Mouse (Mus musculus) mouse trophoblast stem cell (cell line): ENCODE data around the gene B3gat3.
"Not testable (repeated sequence)": the region's sequence is repeated elsewhere in the genome, so short reads cannot be mapped to it uniquely, and the experiment has no call there.

Source experiments
- in situ Hi-C, 2 experiments: fragments of 300-500 bp; cut with MseI, MboI; formaldehyde crosslinking; loops; 2 replicates in 1 of 2; 3 replicates in 1 of 2; pipeline ENCODE4 v1.15.1; 2025

The B3gat3 gene

GRCm38 (mm10) chr19:8920073-8920736, at the start of gene B3gat3:
B3gat3 (plus strand) TSS chr19:8920374.
- in situ Hi-C loops, result no loop called here

GRCm38 (mm10) chr19:8870381-8870780, 49.8 kb upstream of the B3gat3 start:
- in situ Hi-C loops, result not testable (repeated sequence)

GRCm38 (mm10) chr19:8870838-8871237, 49.3 kb upstream of the B3gat3 start:
- in situ Hi-C loops, result no loop called here

DNA sequence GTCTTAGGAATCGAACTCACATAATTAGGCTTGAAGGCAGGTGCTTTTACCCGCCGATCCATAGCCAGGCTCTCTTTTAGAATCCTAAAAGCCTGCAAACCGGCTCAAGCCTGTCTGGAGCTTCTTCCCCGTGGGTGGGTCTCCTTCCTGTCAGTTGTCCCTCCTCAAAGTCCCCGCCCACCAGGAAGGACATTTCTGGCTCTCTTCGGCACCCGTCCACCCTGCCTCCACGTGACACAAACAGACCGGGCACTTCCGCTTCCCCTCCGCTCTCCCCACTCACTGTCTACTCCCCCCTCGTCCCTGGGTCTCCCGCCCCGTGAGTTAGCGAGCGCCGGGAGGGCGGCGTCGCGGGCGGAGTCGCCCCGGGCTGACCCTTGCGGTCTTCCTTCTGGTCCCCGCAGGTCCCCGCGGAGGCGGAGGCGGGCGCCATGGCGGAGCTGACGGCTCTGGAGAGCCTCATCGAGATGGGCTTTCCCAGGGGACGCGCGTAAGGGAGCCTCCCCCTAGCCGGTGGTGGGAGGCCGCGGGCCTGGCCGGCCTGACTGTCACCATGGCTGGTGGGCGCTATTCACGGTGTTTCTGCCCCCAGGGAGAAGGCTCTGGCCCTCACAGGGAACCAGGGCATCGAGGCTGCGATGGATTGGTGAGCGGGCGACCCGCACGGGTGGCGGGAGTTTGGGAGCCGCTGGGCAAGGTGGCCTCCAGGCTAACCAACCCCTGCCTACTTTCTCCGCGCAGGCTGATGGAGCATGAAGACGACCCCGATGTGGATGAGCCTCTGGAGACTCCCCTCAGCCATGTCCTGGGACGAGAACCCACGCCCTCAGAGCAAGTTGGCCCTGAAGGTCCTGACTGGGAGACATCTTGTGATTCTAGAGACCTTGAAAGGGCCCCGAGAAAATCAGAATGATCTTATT, 48.6 kb upstream of the B3gat3 start, which contains the start of gene Ubxn1:
Gene Ubxn1, plus strand, starts transcription at position 230 of the 920 bp plus-strand sequence.
- in situ Hi-C loops, result no loop called here

- in situ Hi-C loops, result no loop called here
Measured at GRCm38 (mm10) chr19:8872266-8872840, 47.8 kb upstream of the B3gat3 start.

DNA sequence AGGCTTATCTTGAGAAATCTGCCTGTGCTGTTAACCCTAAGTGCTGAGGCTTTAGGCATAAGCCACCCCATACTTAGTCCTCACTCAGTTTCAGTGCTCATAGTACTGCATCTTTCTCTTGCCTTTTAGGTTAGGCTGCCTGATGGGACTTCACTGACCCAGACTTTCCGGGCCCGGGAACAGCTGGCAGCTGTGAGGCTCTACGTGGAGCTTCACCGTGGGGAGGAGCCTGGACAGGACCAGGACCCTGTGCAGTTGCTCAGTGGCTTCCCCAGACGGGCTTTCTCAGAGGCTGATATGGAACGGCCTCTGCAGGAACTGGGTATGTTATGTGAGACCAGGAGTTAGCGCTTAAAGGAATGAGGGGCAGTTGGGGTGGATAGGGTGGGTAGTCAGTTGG, 45.1 kb upstream of the B3gat3 start:
- in situ Hi-C loops, result no loop called here

GRCm38 (mm10) chr19:8880311-8881033, 39.7 kb upstream of the B3gat3 start, which contains the start of gene Uqcc3:
Uqcc3 (minus strand) TSS chr19:8880923.
- in situ Hi-C loops, result no loop called here

DNA sequence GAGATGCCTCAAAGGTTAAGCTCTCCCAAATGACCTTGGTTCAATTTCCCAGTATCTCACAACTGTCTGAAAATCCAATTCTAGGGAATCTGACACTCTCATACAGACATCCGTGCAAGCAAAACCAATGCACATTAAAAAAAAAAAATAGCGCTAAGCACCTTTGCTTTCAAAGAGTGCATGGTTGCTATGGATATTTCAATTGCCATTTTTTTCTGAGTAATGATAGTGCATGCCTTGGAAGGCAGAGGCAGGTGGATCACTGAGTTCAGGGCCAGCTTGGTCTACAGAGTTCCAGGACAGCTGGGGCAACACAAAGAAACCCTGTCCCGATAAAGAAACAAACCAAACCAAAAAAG, 39.2 kb upstream of the B3gat3 start:
- in situ Hi-C loops, result no loop called here

GRCm38 (mm10) chr19:8883616-8884015, 36.6 kb upstream of the B3gat3 start, which contains the start of the genes Lbhd1 and Gm49403:
Lbhd1 (plus strand) TSS chr19:8883732.
Gm49403 (plus strand) TSS chr19:8883930.
- in situ Hi-C loops, result no loop called here

- in situ Hi-C loops, result no loop called here
Measured at GRCm38 (mm10) chr19:8886916-8887584, 33.1 kb upstream of the B3gat3 start.

DNA sequence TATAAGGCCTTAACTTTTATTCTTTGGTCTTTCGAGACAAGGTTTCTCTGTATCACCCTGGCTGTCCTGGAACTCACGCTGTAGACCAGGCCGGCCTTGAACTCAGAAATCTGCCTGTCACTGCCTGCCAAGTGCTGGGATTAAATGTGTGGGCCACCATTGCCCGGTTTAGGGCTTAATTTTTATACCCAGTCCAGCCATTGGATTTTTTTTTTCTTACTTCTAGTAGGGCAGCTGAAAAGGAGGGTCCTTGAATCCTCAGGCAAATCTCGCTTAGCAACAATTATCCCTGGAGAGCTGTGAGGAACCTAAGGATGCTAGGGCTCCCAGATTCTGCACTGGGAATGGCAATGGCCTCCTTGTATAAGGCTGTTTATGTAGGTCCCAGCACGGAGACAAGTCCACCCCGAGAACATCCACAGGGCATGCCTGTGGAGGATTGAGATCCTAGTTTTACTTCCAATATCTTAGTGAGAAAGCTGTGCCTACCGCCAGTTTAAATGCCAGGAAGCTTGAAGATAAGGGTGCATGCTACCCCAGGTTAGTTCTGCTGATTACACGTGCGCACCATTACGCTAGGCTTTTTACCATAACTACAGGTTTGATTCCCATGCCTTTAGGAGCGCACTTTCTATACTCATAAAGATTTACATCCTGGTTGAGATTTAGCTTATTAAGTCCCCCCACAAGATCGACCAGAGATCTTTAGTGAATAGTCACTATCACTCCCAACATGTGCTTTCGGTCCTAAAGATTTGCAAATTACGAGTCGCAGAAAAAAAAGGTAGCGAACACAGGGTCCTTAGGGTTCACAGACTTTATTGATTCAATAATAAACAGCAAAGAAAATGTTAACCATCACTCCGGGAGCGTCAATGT, 32.4 kb upstream of the B3gat3 start:
- in situ Hi-C loops, result no loop called here

GRCm38 (mm10) chr19:8888511-8889385, 31.4 kb upstream of the B3gat3 start, which contains the start of the genes 1810009A15Rik and Gm49416:
1810009A15Rik (plus strand) TSS chr19:8888853.
Gm49416 (plus strand) TSS chr19:8888926.
- in situ Hi-C loops, result no loop called here

DNA sequence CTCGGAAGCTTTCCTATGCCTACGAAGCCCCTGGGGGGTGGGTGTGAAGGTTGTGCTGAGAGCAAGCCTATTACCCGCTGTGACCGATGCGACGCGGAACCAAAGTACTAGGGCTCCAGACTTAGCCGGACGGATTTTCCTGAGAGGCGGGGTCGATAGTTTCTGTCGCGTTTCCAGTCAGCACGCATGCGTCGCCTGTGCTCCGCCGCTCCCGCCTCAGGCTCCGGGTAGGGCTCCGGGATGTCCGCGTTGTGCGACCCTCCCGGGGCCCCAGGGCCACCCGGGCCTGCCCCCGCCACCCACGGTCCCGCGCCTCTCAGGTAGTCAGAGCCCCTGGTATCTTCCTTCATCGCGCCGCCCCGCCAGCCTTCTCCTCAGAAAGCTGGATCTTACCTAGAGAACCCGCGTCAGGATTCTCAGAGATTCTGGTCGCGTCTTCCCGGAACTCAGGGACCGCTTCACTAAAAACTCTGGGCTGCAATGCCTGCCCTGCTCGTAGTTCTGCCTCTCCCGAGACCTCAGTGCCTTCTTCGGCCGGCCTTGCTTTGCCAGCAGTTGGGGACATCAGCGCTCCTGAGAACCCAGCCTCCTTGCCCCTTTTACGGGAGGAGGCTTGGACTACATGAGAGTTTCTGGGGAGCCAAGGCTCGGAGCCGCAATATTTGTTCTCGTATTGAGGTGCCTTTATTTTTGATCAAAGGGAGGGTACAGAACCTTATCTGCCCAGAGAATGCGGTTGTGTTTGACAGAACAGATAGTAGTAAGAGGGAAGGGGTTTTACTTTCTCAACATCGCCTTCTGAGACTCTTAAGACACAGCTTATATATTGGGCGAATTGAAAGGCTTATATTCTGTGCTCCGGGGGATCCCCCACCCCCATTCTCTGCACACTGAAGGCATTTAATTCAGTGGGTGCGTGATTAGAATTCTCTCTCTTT, 27.1 kb upstream of the B3gat3 start, which contains the start of gene Ints5:
Gene Ints5, plus strand, starts transcription at position 177 of the 938 bp plus-strand sequence.
- in situ Hi-C loops, result no loop called here

- in situ Hi-C loops, result no loop called here
Measured at GRCm38 (mm10) chr19:8895397-8895960, 24.7 kb upstream of the B3gat3 start.

DNA sequence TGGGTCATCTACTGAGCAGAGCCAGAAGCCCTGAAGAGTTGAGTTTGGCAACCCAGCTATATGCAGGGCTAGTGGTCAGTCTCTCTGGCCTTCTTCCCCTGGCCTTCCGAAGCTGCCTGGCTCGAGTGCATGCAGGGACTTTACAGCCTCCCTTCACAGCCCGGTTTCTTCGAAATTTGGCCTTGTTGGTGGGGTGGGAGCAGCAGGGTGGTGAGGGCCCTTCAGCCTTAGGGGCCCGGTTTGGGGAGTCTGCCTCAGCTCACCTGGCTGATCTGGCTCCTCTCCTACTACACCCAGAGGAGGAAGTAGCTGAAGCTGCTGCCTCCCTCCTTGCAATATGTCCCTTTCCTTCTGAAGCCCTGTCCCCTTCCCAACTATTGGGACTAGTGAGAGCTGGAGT, 23.9 kb upstream of the B3gat3 start:
- in situ Hi-C loops, result not testable (repeated sequence)

DNA sequence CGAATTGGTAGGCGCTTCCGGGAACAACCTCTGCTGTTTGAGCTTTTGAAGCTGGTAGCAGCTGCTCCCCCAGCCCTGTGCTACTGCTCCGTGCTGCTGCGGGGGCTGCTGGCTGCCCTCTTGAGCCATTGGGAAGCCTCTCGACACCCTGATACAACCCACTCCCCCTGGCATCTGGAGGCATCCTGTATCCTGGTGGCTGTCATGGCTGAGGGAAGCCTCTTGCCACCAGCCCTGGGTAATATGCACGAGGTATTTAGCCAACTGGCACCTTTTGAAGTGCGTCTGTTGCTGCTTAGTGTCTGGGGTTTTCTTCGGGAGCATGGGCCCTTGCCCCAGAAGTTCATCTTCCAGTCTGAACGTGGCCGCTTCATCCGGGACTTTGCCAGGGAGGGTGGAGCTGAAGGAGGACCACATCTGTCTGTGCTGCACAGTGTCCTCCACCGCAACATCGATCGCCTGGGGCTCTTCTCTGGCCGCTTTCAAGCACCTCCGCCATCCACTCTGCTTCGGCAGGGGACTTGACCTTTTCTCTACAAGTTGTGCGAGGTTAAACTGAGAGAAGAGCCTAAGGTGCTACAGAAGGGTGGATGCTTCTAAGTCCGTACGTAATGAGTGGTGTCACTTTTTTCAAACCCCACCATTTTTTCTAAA, 22.8 kb upstream of the B3gat3 start:
- in situ Hi-C loops, result not testable (repeated sequence)
